ENCODE assay signal across 9 mouse cellular contexts in genomic region chr3:152208096-152208885, GRCm38 (mm10). TPM values are rescaled to one million over a fixed set of nuclear protein-coding genes. Genes with fewer than 3 reads are reported as not detected.
A peak's percentile ranks its signal among the peaks of the same experiment; 100 is the strongest.
DNase-seq lines count a peak whose midpoint lies in the region; ATAC-seq and TF ChIP-seq lines count a peak whose summit lies in the region.
"Had no signal": no experiment of that assay in that cellular context is flagged by ENCODE, and none has a peak within 500 bp of the region (broad histone marks: within the 10 kb centered on the region; RNA-seq: fewer than 3 reads in every experiment).

No protein-coding gene starts in this region.

- no peak for ATAC-seq in heart, postnatal 0 days (ENCODE audit: insufficient read depth, low read depth)
- ATAC-seq in forebrain, embryonic 15.5 days (replicated peaks) = no peak
- ATAC-seq in liver, postnatal 0 days = no peak
- no peak for ATAC-seq in megakaryocyte progenitor cell, adult 5-6 weeks (replicated peaks; ENCODE audit: poor library complexity)

- peak overlapping the region; percentile 91; the same call in 1 of the 2 replicates for H3K4me2 ChIP-seq in heart, postnatal 0 days (ENCODE audit: low read depth, low read length)
- peak overlapping the region; percentile 64 for H3K4me2 ChIP-seq in forebrain, embryonic 15.5 days (replicated peaks)
- peak overlapping the region; percentile 83; the same call in 1 of the 2 replicates for H3K4me2 ChIP-seq in liver, postnatal 0 days (ENCODE audit: low read depth, low read length)

- no peak for DNase-seq in heart, postnatal 0 days (ENCODE audit: low spot score)
- DNase-seq in heart, postnatal 36 days = no peak
- DNase-seq in liver, postnatal 0 days = no peak
- DNase-seq in adrenal gland, postnatal 25 days = no peak
- no peak for DNase-seq in spleen, postnatal 36 days (ENCODE audit: low spot score in 2 of 2)
- DNase-seq: kidney, postnatal 14 days had no signal

- H3K9me3 ChIP-seq in heart, postnatal 0 days (replicated peaks; ENCODE audit: control insufficient read depth, low read length) = no peaks in the 10 kb centered on the region
- H3K9me3 ChIP-seq in forebrain, embryonic 15.5 days = no peaks in the 10 kb centered on the region
- no peaks in the 10 kb centered on the region for H3K9me3 ChIP-seq in liver, postnatal 0 days (ENCODE audit: low read length)

- no peak overlapping the region for H3K27ac ChIP-seq in heart, postnatal 0 days (ENCODE audit: low read depth)
- no peak overlapping the region for H3K27ac ChIP-seq in bone marrow, adult 2 months (ENCODE audit: control insufficient read depth, insufficient read depth, low read depth, low read length, poor library complexity)
- no peak overlapping the region for H3K27ac ChIP-seq in forebrain, embryonic 15.5 days (replicated peaks)
- H3K27ac ChIP-seq in liver, postnatal 0 days (ENCODE audit: low read depth) = no peak overlapping the region

- no peak for TF ChIP-seq POLR2A in bone marrow, adult 2 months (IDR thresholded peaks at IDR 0.05; ENCODE audit: borderline replicate concordance, control insufficient read depth, low read depth, low read length)

- no peak for TF ChIP-seq EP300 in heart, postnatal 0 days (IDR thresholded peaks at IDR 0.05; ENCODE audit: low read depth)
- no peak for TF ChIP-seq EP300 in liver, postnatal 0 days (IDR thresholded peaks at IDR 0.05; ENCODE audit: low read depth)

- no peak for TF ChIP-seq CTCF in heart, postnatal 0 days (IDR thresholded peaks at IDR 0.05; ENCODE audit: low read depth)
- no peak for TF ChIP-seq CTCF in bone marrow, adult 2 months (IDR thresholded peaks at IDR 0.05; ENCODE audit: control insufficient read depth, insufficient read depth, low read length)
- no peak for TF ChIP-seq CTCF in liver, postnatal 0 days (IDR thresholded peaks at IDR 0.05; ENCODE audit: low read depth)

- H3K36me3 ChIP-seq in heart, postnatal 0 days (replicated peaks; ENCODE audit: control insufficient read depth, insufficient read depth, low read length) = peaks cover 4% of the 10 kb centered on the region; the same call in 1 of the 2 replicates
- H3K36me3 ChIP-seq in forebrain, embryonic 15.5 days = no peaks in the 10 kb centered on the region
- H3K36me3 ChIP-seq in liver, postnatal 0 days (replicated peaks; ENCODE audit: insufficient read depth, low read length) = no peaks in the 10 kb centered on the region

- no peak overlapping the region for H3K9ac ChIP-seq in heart, postnatal 0 days (replicated peaks; ENCODE audit: low read depth, low read length)
- H3K9ac ChIP-seq in forebrain, embryonic 15.5 days (replicated peaks) = no peak overlapping the region
- no peak overlapping the region for H3K9ac ChIP-seq in liver, postnatal 0 days (replicated peaks)

- intact Hi-C loops in heart, postnatal 36 days (cut with DNase I) = no loop called here

- no peaks in the 10 kb centered on the region for H3K27me3 ChIP-seq in heart, postnatal 0 days (ENCODE audit: control insufficient read depth, insufficient read depth, low read length)
- H3K27me3 ChIP-seq in forebrain, embryonic 15.5 days = no peaks in the 10 kb centered on the region
- no peaks in the 10 kb centered on the region for H3K27me3 ChIP-seq in liver, postnatal 0 days (ENCODE audit: insufficient read depth, low read length)

- H3K4me1 ChIP-seq in heart, postnatal 0 days (ENCODE audit: control insufficient read depth, insufficient read depth) = peaks cover 26% of the 10 kb centered on the region
- H3K4me1 ChIP-seq in bone marrow, adult 2 months (ENCODE audit: control insufficient read depth, insufficient read depth, low read length) = peaks cover 6% of the 10 kb centered on the region; the same call in 1 of the 2 replicates
- peaks cover 29% of the 10 kb centered on the region for H3K4me1 ChIP-seq in forebrain, embryonic 15.5 days
- H3K4me1 ChIP-seq in liver, postnatal 0 days (ENCODE audit: insufficient read depth) = peaks cover 18% of the 10 kb centered on the region

- H3K4me3 ChIP-seq in heart, postnatal 0 days (ENCODE audit: low read depth, low read length) = 0 out of 2 replicates have a peak overlapping the region, but pooled peaks have one; percentile 89
- peak overlapping the region; percentile 9 for H3K4me3 ChIP-seq in bone marrow, adult 2 months (replicated peaks; ENCODE audit: control insufficient read depth, low read depth, low read length)
- no peak overlapping the region for H3K4me3 ChIP-seq in forebrain, embryonic 15.5 days
- H3K4me3 ChIP-seq in liver, postnatal 0 days (ENCODE audit: low read depth, low read length) = no peak overlapping the region

- 84% methylated on average over 7 of the region's 7 CpGs for WGBS in heart, postnatal 0 days
- 87% methylated on average over 7 of the region's 7 CpGs for WGBS in bone marrow, adult 2 months
- WGBS in forebrain, embryonic 15.5 days = 93% methylated on average over 7 of the region's 7 CpGs
- WGBS in liver, postnatal 0 days (ENCODE audit: insufficient replicate concordance) = 85% methylated on average over 7 of the region's 7 CpGs

RNA-seq across cellular contexts. Expression of gene Dnajb4, which starts 1.8 kb away (rescaled TPM):
- 52.9 and 54.5 TPM in 2 replicates for total RNA-seq in heart, postnatal 0 days (2014; rRNA removed; ENCODE audit: low replicate concordance)
- 60.1 TPM in 2 replicates for polyA plus RNA-seq in heart, postnatal 0 days (2015; fragmentation: Nextera tagmentation; extraction: Ambion mirVana)
- total RNA-seq in heart, postnatal 36 days (2021) = 100 to 1,000 TPM in 1 of 2 experiments, 10 to 100 TPM in 1; 98.1 to 111 TPM
- 25.3 and 37.8 TPM in 2 replicates for polyA plus RNA-seq in bone marrow, adult 2 months (2011; ENCODE audit: insufficient read depth, insufficient read length, low replicate concordance, missing spikeins)
- 29.8 and 35.4 TPM in 2 replicates for polyA plus RNA-seq in forebrain, embryonic 15.5 days (2015; fragmentation: Nextera tagmentation; extraction: Ambion mirVana)
- polyA plus RNA-seq in liver, postnatal 0 days (2015; fragmentation: Nextera tagmentation; extraction: Ambion mirVana) = 25.9 and 28.8 TPM in 2 replicates
- 37.8 and 37.9 TPM in 2 replicates for total RNA-seq in megakaryocyte progenitor cell, adult 5-6 weeks (2015)
- total RNA-seq in megakaryocyte progenitor cell, adult 5-6 weeks (2017) = 39.3 and 43.5 TPM in 2 replicates
- 35.4 and 36.6 TPM in 2 replicates for total RNA-seq in adrenal gland, postnatal 25 days (2021)

RNA-seq across cellular contexts. Expression of gene Fubp1, which starts 1.9 kb away (rescaled TPM):
- 71.2 and 131 TPM in 2 replicates for total RNA-seq in heart, postnatal 0 days (2014; rRNA removed; ENCODE audit: low replicate concordance)
- 72.9 and 80.7 TPM in 2 replicates for polyA plus RNA-seq in heart, postnatal 0 days (2015; fragmentation: Nextera tagmentation; extraction: Ambion mirVana)
- total RNA-seq in heart, postnatal 36 days (2021) = 10 to 100 TPM; 50.8 to 56.1 TPM
- 47.1 and 78.2 TPM in 2 replicates for polyA plus RNA-seq in bone marrow, adult 2 months (2011; ENCODE audit: insufficient read depth, insufficient read length, low replicate concordance, missing spikeins)
- polyA plus RNA-seq in forebrain, embryonic 15.5 days (2015; fragmentation: Nextera tagmentation; extraction: Ambion mirVana) = 302 and 309 TPM in 2 replicates
- 33.5 and 37.1 TPM in 2 replicates for polyA plus RNA-seq in liver, postnatal 0 days (2015; fragmentation: Nextera tagmentation; extraction: Ambion mirVana)
- total RNA-seq in megakaryocyte progenitor cell, adult 5-6 weeks (2015) = 149 and 188 TPM in 2 replicates
- 204 and 275 TPM in 2 replicates for total RNA-seq in megakaryocyte progenitor cell, adult 5-6 weeks (2017)
- total RNA-seq in adrenal gland, postnatal 25 days (2021) = 157 and 210 TPM in 2 replicates

RNA-seq across cellular contexts. Expression of gene Gipc2, which starts 42.3 kb away (rescaled TPM):
- not detected in 2 replicates for total RNA-seq in heart, postnatal 0 days (2014; rRNA removed; ENCODE audit: low replicate concordance)
- 3.3 and 3.6 TPM in 2 replicates for polyA plus RNA-seq in heart, postnatal 0 days (2015; fragmentation: Nextera tagmentation; extraction: Ambion mirVana)
- 1 to 10 TPM; 3.5 to 3.6 TPM for total RNA-seq in heart, postnatal 36 days (2021)
- polyA plus RNA-seq in bone marrow, adult 2 months (2011; ENCODE audit: insufficient read depth, insufficient read length, low replicate concordance, missing spikeins) = 4.1 TPM in 1 of 2 replicates, not detected in the other
- polyA plus RNA-seq in forebrain, embryonic 15.5 days (2015; fragmentation: Nextera tagmentation; extraction: Ambion mirVana) = 1.9 and 2.7 TPM in 2 replicates
- 3.5 and 5.0 TPM in 2 replicates for polyA plus RNA-seq in liver, postnatal 0 days (2015; fragmentation: Nextera tagmentation; extraction: Ambion mirVana)
- total RNA-seq in megakaryocyte progenitor cell, adult 5-6 weeks (2015) = 0.22 TPM in 1 of 2 replicates, not detected in the other
- total RNA-seq in megakaryocyte progenitor cell, adult 5-6 weeks (2017) = not detected in 2 replicates
- total RNA-seq in adrenal gland, postnatal 25 days (2021) = 1.1 TPM in 1 of 2 replicates, not detected in the other

RNA-seq across cellular contexts. Expression of gene Nexn, which starts 57.9 kb away (rescaled TPM):
- 32.1 and 88.6 TPM in 2 replicates for total RNA-seq in heart, postnatal 0 days (2014; rRNA removed; ENCODE audit: low replicate concordance)
- 314 and 316 TPM in 2 replicates for polyA plus RNA-seq in heart, postnatal 0 days (2015; fragmentation: Nextera tagmentation; extraction: Ambion mirVana)
- 100 to 1,000 TPM; 341 to 349 TPM for total RNA-seq in heart, postnatal 36 days (2021)
- polyA plus RNA-seq in bone marrow, adult 2 months (2011; ENCODE audit: insufficient read depth, insufficient read length, low replicate concordance, missing spikeins) = 2.3 and 7.3 TPM in 2 replicates
- 2.8 and 3.9 TPM in 2 replicates for polyA plus RNA-seq in forebrain, embryonic 15.5 days (2015; fragmentation: Nextera tagmentation; extraction: Ambion mirVana)
- 1.1 and 2.4 TPM in 2 replicates for polyA plus RNA-seq in liver, postnatal 0 days (2015; fragmentation: Nextera tagmentation; extraction: Ambion mirVana)
- not detected in 2 replicates for total RNA-seq in megakaryocyte progenitor cell, adult 5-6 weeks (2015)
- not detected in 2 replicates for total RNA-seq in megakaryocyte progenitor cell, adult 5-6 weeks (2017)
- 3.5 and 4.7 TPM in 2 replicates for total RNA-seq in adrenal gland, postnatal 25 days (2021)

Comparison
In these comparisons a context has a peak if more than half of its experiments do, and no peak if none do; other contexts are left out.
1. H3K4me3 ChIP-seq: peak in heart, postnatal 0 days (single experiment) and bone marrow, adult 2 months (single experiment); none in forebrain, embryonic 15.5 days (single experiment) and liver, postnatal 0 days (single experiment).
2. Peak in every context shown above with its lines, with median percentiles within 50 percentile points of each other: H3K4me2 ChIP-seq.